Mouse (Mus musculus) forebrain, embryonic 11.5 days (tissue): ENCODE results near the gene Neurog3. TPM values are rescaled to one million over a fixed set of nuclear protein-coding genes. Genes with fewer than 3 reads are reported as not detected.

Experiments
- ATAC-seq: fragments of 200-750 bp; cut with Nextera tagmentation; replicated peaks from 2 replicates; pipeline ENCODE4 v1.8.0; 2017; ENCODE audit warnings: moderate TSS enrichment; ENCODE audit not compliant: low FRiP score
- DNase-seq: peaks from one replicate; pipeline ENCODE4 v3.0.0-alpha.2; 2017; ENCODE audit warnings: low spot score
- H3K27ac ChIP-seq: fragments of 300-500 bp; sonication (generic); 2 replicates; pipeline ENCODE4 v1.5.1; 2014; ENCODE audit warnings: low read depth, low read length
- H3K27me3 ChIP-seq: fragments of 300-500 bp; sonication (generic); 2 replicates; pipeline ENCODE4 v1.6.1; 2014; ENCODE audit warnings: mild to moderate bottlenecking, low read length, mixed read lengths; ENCODE audit not compliant: control insufficient read depth, insufficient read depth
- H3K36me3 ChIP-seq: fragments of 300-500 bp; sonication (generic); 2 replicates; pipeline ENCODE4 v1.6.1; 2014; ENCODE audit warnings: mild to moderate bottlenecking, low read length, moderate library complexity, mixed read lengths; ENCODE audit not compliant: control insufficient read depth, insufficient read depth
- H3K4me1 ChIP-seq: fragments of 300-500 bp; sonication (generic); replicated peaks from 2 replicates; pipeline ENCODE4 v1.6.1; 2014; ENCODE audit warnings: low read length, mixed read lengths; ENCODE audit not compliant: control insufficient read depth, insufficient read depth
- H3K4me2 ChIP-seq: fragments of 300-500 bp; sonication (generic); 2 replicates; pipeline ENCODE4 v1.6.1; 2014; ENCODE audit warnings: low read depth, mild to moderate bottlenecking, low read length, moderate library complexity, mixed read lengths; ENCODE audit not compliant: severe bottlenecking
- H3K4me3 ChIP-seq: fragments of 300-500 bp; sonication (generic); 2 replicates; pipeline ENCODE4 v1.5.1; 2014; ENCODE audit warnings: low read depth, low read length
- H3K9ac ChIP-seq: fragments of 300-500 bp; sonication (generic); 2 replicates; pipeline ENCODE4 v1.6.1; 2014; ENCODE audit warnings: low read length
- H3K9me3 ChIP-seq: fragments of 300-500 bp; sonication (generic); 2 replicates; pipeline ENCODE4 v1.6.1; 2016; ENCODE audit warnings: low read length, mixed read lengths; ENCODE audit not compliant: control insufficient read depth
- WGBS: fragments of 180-500 bp; shearing (Covaris S2); extraction: QIAGEN DNeasy Blood & Tissue Kit; methylation state at CpG from one replicate; pipeline ENCODE4 v1.1.7; 2014; 5-methylcytosine and 5-hydroxymethylcytosine counted together
- polyA plus RNA-seq: library from polyadenylated mRNA; unstranded; fragments of >200 nt; fragmentation: Nextera tagmentation; extraction: Ambion mirVana; gene quantifications from 2 replicates; pipeline ENCODE4 v1.2.1, GENCODE M21; 2014

The Neurog3 gene
- polyA plus RNA-seq, 1 experiment from 2014 or later = 0.48 TPM

DNA sequence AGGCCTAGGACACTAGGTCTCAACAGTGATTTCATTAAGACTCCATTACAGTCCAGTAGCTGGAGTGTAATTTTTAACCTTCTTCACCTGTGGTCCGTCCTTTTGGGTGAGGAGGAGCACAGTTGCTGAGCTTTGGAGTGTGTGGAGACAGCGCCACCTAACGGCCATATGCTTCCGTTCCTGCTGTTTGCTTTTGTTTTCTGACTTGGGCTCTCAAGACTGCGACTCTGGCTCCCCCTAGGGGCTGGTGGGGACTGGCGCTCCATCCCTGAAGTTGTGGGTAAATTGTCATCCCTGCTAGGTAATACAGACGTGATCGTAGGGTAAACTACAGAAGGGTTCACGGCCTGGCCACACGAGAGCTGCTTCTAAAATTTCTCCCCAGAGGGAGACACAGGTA is 50.2 kb downstream of the Neurog3 start:
- Histone ChIP-seq H3K27me3 (no peaks in the 10 kb centered on the region), H3K4me3 (no peak overlapping the region), H3K4me2 (no peak overlapping the region), H3K9ac (no peak overlapping the region), H3K9me3 (no peaks in the 10 kb centered on the region), H3K36me3 (no peaks in the 10 kb centered on the region), H3K4me1 (no peaks in the 10 kb centered on the region), H3K27ac (no peak overlapping the region)
- DNase-seq = peak; percentile 98
- peak; percentile 44; the same call in 1 of the 2 replicates for ATAC-seq
- 4% methylated on average over 10 of the region's 10 CpGs for WGBS

Other genes with a start within 250 kb of the Neurog3 start
- gene Col13a1, start 154.0 kb upstream of the Neurog3 start, polyA plus RNA-seq = 1.1 and 1.2 TPM in 2 replicates
- 8.0 and 9.3 TPM in 2 replicates for gene Fam241b, start 10.8 kb downstream of the Neurog3 start, polyA plus RNA-seq
- gene Tspan15, start 98.2 kb downstream of the Neurog3 start, polyA plus RNA-seq = 13.9 and 15.5 TPM in 2 replicates
- gene Tacr2, start 119.3 kb downstream of the Neurog3 start, polyA plus RNA-seq = not detected in 2 replicates
- gene Hk1, start 246.8 kb downstream of the Neurog3 start, polyA plus RNA-seq = 25.9 and 28.2 TPM in 2 replicates